Mouse (Mus musculus) heart, adult 2 months (tissue): ENCODE results near the gene Pmf1. TPM values are rescaled to one million over a fixed set of nuclear protein-coding genes. Genes with fewer than 3 reads are reported as not detected.

Experiments
- DNase-seq, 2 experiments: peaks; one replicate each; pipeline ENCODE4 v3.0.0; 2021
- H3K27ac ChIP-seq: fragments of 200-600 bp; 2 replicates; pipeline ENCODE4 v1.8.1; 2022
- H3K27me3 ChIP-seq: fragments of 200-500 bp; 2 replicates; pipeline ENCODE4 v1.6.1; 2012; ENCODE audit warnings: mild to moderate bottlenecking, low read length, inconsistent platforms, mixed read lengths; ENCODE audit not compliant: control insufficient read depth, insufficient read depth
- H3K36me3 ChIP-seq: fragments of 200-500 bp; 2 replicates; pipeline ENCODE4 v1.6.1; 2012; ENCODE audit warnings: low read length, inconsistent platforms; ENCODE audit not compliant: control insufficient read depth, insufficient read depth
- H3K4me1 ChIP-seq: fragments of 200-500 bp; 2 replicates; pipeline ENCODE4 v1.6.1; 2011; ENCODE audit warnings: low read length; ENCODE audit not compliant: control insufficient read depth, insufficient read depth
- H3K4me3 ChIP-seq: fragments of 200-600 bp; 2 replicates; pipeline ENCODE4 v1.8.1; 2022
- H3K79me2 ChIP-seq: fragments of 200-500 bp; replicated peaks from 2 replicates; pipeline ENCODE4 v1.6.1; 2012; ENCODE audit warnings: mild to moderate bottlenecking, inconsistent platforms, low read length, moderate library complexity, mixed read lengths; ENCODE audit not compliant: control insufficient read depth, insufficient read depth
- H3K9ac ChIP-seq: fragments of 200-500 bp; 2 replicates; pipeline ENCODE4 v1.6.1; 2012; ENCODE audit warnings: low read depth, mild to moderate bottlenecking, control low read depth, inconsistent platforms, low read length, mixed read lengths
- CTCF ChIP-seq: fragments of 200-600 bp; IDR thresholded peaks from 2 replicates; pipeline ENCODE4 v1.8.1; 2022; ENCODE audit warnings: antibody characterized with exemption, mild to moderate bottlenecking, moderate library complexity
- EP300 ChIP-seq: fragments of 200-500 bp; IDR thresholded peaks from 2 replicates; pipeline ENCODE4 v1.6.1; 2011; ENCODE audit warnings: low read depth, low read length, control low read depth; ENCODE audit not compliant: insufficient read depth
- POLR2A ChIP-seq: fragments of 200-500 bp; IDR thresholded peaks from 2 replicates; pipeline ENCODE4 v1.6.1; 2011; ENCODE audit warnings: mild to moderate bottlenecking, low read depth, low read length, control low read depth; ENCODE audit not compliant: insufficient read depth
- WGBS: fragments of 180-500 bp; shearing (Covaris S2); methylation state at CpG from one replicate; pipeline ENCODE4 v1.1.7; 2018; 5-methylcytosine and 5-hydroxymethylcytosine counted together
- intact Hi-C: fragments of 180-260 bp; cut with DNase I; formaldehyde crosslinking; loops from one replicate; pipeline ENCODE4 v1.15.1; 2025
- polyA plus RNA-seq: library from polyadenylated mRNA; depleted of rRNA; stranded (reverse); fragments of >200 nt; gene quantifications from 2 replicates; pipeline ENCODE4 v1.2.3, GENCODE M21; 2012
- total RNA-seq, 2 experiments: library from RNA; stranded (reverse); gene quantifications; 2 replicates each; pipeline ENCODE4 v1.2.3; 2021

Pmf1 gene
- total and polyA plus RNA-seq, 3 experiments: 12.4 to 22.3 (median 15.9) TPM

- no peaks in the 10 kb centered on the region for H3K27me3 ChIP-seq
- TF ChIP-seq EP300: no peak
- no peak for TF ChIP-seq CTCF
- TF ChIP-seq POLR2A: no peak
- H3K4me1 ChIP-seq: peaks cover 2% of the 10 kb centered on the region
- intact Hi-C loops: no loop called here
- H3K36me3 ChIP-seq: peaks cover 2% of the 10 kb centered on the region
- no peak for DNase-seq
- no peak overlapping the region for H3K4me3 ChIP-seq
- 90% methylated on average over 19 of the region's 19 CpGs for WGBS
- H3K9ac ChIP-seq: no peak overlapping the region
- H3K79me2 ChIP-seq: peaks cover 4% of the 10 kb centered on the region; the same call in 1 of the 2 replicates
- H3K27ac ChIP-seq: no peak overlapping the region
Measured at GRCm38 (mm10) chr3:88420771-88421170, 10.6 kb upstream of the Pmf1 start.

GRCm38 (mm10) chr3:88418016-88418415 is 7.9 kb upstream of the Pmf1 start:
- TF ChIP-seq CTCF (no peak), POLR2A (no peak), EP300 (no peak)
- Histone ChIP-seq H3K79me2 (peaks cover 4% of the 10 kb centered on the region; the same call in 1 of the 2 replicates), H3K36me3 (no peaks in the 10 kb centered on the region), H3K4me1 (no peaks in the 10 kb centered on the region), H3K27ac (no peak overlapping the region), H3K9ac (no peak overlapping the region), H3K27me3 (no peaks in the 10 kb centered on the region), H3K4me3 (no peak overlapping the region)
- 86% methylated on average over 6 of the region's 6 CpGs for WGBS
- DNase-seq: no peak
- intact Hi-C loops: no loop called here

- no peak for DNase-seq
- no peak overlapping the region for H3K4me3 ChIP-seq
- no peaks in the 10 kb centered on the region for H3K4me1 ChIP-seq
- WGBS: 55% methylated on average over 4 of the region's 4 CpGs
- H3K36me3 ChIP-seq: no peaks in the 10 kb centered on the region
- H3K27ac ChIP-seq: no peak overlapping the region
- intact Hi-C loops: no loop called here
- H3K79me2 ChIP-seq: peaks cover 4% of the 10 kb centered on the region; the same call in 1 of the 2 replicates
- TF ChIP-seq CTCF (no peak), EP300 (no peak), POLR2A (no peak)
- H3K27me3 ChIP-seq: no peaks in the 10 kb centered on the region
- H3K9ac ChIP-seq: no peak overlapping the region
Measured at GRCm38 (mm10) chr3:88415668-88416067, 5.5 kb upstream of the Pmf1 start.

- Histone ChIP-seq H3K27me3 (no peaks in the 10 kb centered on the region), H3K36me3 (no peaks in the 10 kb centered on the region), H3K27ac (no peak overlapping the region), H3K9ac (no peak overlapping the region), H3K4me1 (peaks cover 2% of the 10 kb centered on the region; the same call in 1 of the 2 replicates), H3K79me2 (no peaks in the 10 kb centered on the region), H3K4me3 (no peak overlapping the region)
- intact Hi-C loops: no loop called here
- WGBS: 81% methylated on average over 11 of the region's 11 CpGs
- TF ChIP-seq CTCF (no peak), POLR2A (no peak), EP300 (no peak)
- no peak for DNase-seq
Measured at GRCm38 (mm10) chr3:88412636-88413035, 2.5 kb upstream of the Pmf1 start.

- intact Hi-C loops: loop anchor here (1.0 kb wide), 1 partner anchor 13 kb away; no protein-coding TSS in a partner anchor
- WGBS: 70% methylated on average over 4 of the region's 4 CpGs
Measured at GRCm38 (mm10) chr3:88411681-88412080, 1.6 kb upstream of the Pmf1 start.

GRCm38 (mm10) chr3:88410645-88411031 is 507 bp upstream of the Pmf1 start:
- no peaks in the 10 kb centered on the region for H3K79me2 ChIP-seq
- DNase-seq: peak in 1 of 2 experiments; percentile 43
- intact Hi-C loops: loop anchor here (1.0 kb wide), 1 partner anchor 14 kb away; no protein-coding TSS in a partner anchor
- no peaks in the 10 kb centered on the region for H3K36me3 ChIP-seq
- H3K27me3 ChIP-seq: no peaks in the 10 kb centered on the region
- 26% methylated on average over 7 of the region's 7 CpGs for WGBS
- peaks cover 2% of the 10 kb centered on the region; the same call in 1 of the 2 replicates for H3K4me1 ChIP-seq
- H3K4me3 ChIP-seq: peak overlapping the region; percentile 86
- TF ChIP-seq POLR2A (no peak), EP300 (no peak), CTCF (no peak)
- H3K9ac ChIP-seq: peak overlapping the region; percentile 46
- peak overlapping the region; percentile 95 for H3K27ac ChIP-seq

More at GRCm38 (mm10) chr3:88411681-88412080, 1.6 kb upstream of the Pmf1 start:
- Histone ChIP-seq H3K27me3 (no peaks in the 10 kb centered on the region), H3K36me3 (no peaks in the 10 kb centered on the region), H3K27ac (no peak overlapping the region), H3K9ac (no peak overlapping the region), H3K4me1 (peaks cover 2% of the 10 kb centered on the region; the same call in 1 of the 2 replicates), H3K4me3 (no peak overlapping the region), H3K79me2 (no peaks in the 10 kb centered on the region)
- peak in 1 of 2 experiments; percentile 45 for DNase-seq
- TF ChIP-seq POLR2A: no peak
- TF ChIP-seq EP300: 0 out of 2 replicates have a peak, but pooled peaks have one; percentile 32

- H3K9ac ChIP-seq: no peak overlapping the region
Measured at GRCm38 (mm10) chr3:88408953-88409352, 1.2 kb downstream of the Pmf1 start.

More at GRCm38 (mm10) chr3:88408953-88409352, 1.2 kb downstream of the Pmf1 start:
- peaks cover 2% of the 10 kb centered on the region; the same call in 1 of the 2 replicates for H3K4me1 ChIP-seq
- intact Hi-C loops: no loop called here
- no peak overlapping the region for H3K4me3 ChIP-seq
- H3K27me3 ChIP-seq: no peaks in the 10 kb centered on the region
- no peak overlapping the region for H3K27ac ChIP-seq
- no peaks in the 10 kb centered on the region for H3K36me3 ChIP-seq
- DNase-seq: no peak
- H3K79me2 ChIP-seq: no peaks in the 10 kb centered on the region
- TF ChIP-seq EP300 (no peak), POLR2A (no peak), CTCF (no peak)
- 46% methylated on average over 5 of the region's 5 CpGs for WGBS
